Mouse (Mus musculus) C2C12 (cell line): ENCODE results near the gene Gtf2i. TPM values are rescaled to one million over a fixed set of nuclear protein-coding genes. Genes with fewer than 3 reads are reported as not detected.

Experiments used
- H3K27me3 ChIP-seq: one replicate; pipeline ENCODE4 v1.6.1; 2011; ENCODE audit not compliant: control insufficient read depth, insufficient read depth, insufficient read length
- H3K36me3 ChIP-seq: one replicate; pipeline ENCODE4 v1.6.1; 2011; ENCODE audit not compliant: control insufficient read depth, insufficient read depth
- H3K4me3 ChIP-seq: one replicate; pipeline ENCODE4 v1.5.1; 2011; ENCODE audit warnings: mild to moderate bottlenecking, control low read depth; ENCODE audit not compliant: poor library complexity, insufficient read depth, severe bottlenecking
- H3K79me2 ChIP-seq: one replicate; pipeline ENCODE4 v1.6.1; 2011; ENCODE audit not compliant: control insufficient read depth, insufficient read depth
- H3K79me3 ChIP-seq: one replicate; pipeline ENCODE4 v1.6.1; 2011; ENCODE audit warnings: low read depth, control low read depth
- H3ac ChIP-seq: one replicate; pipeline ENCODE3; 2011; ENCODE audit warnings: low read depth; ENCODE audit not compliant: control insufficient read depth, insufficient read length
- CEBPB ChIP-seq: IDR thresholded peaks from one replicate; pipeline ENCODE4 v1.6.1; 2011; ENCODE audit warnings: low read depth, mild to moderate bottlenecking, control low read depth, moderate library complexity
- CTCF ChIP-seq: IDR thresholded peaks from one replicate; pipeline ENCODE4 v1.5.1; 2011; ENCODE audit not compliant: control insufficient read depth, insufficient read depth, insufficient read length
- FOSL1 ChIP-seq: IDR thresholded peaks from one replicate; pipeline ENCODE4 v1.8.0; 2011; ENCODE audit warnings: mild to moderate bottlenecking, low read length; ENCODE audit not compliant: poor library complexity, insufficient read depth, severe bottlenecking
- MAX ChIP-seq: IDR thresholded peaks from one replicate; pipeline ENCODE4 v1.6.1; 2011; ENCODE audit warnings: mild to moderate bottlenecking, control low read depth
- MYOD1 ChIP-seq: IDR thresholded peaks from one replicate; pipeline ENCODE4 v1.6.1; 2011; ENCODE audit warnings: low read depth; ENCODE audit not compliant: control insufficient read depth, insufficient read length
- MYOG ChIP-seq: IDR thresholded peaks from one replicate; pipeline ENCODE4 v1.6.1; 2011; ENCODE audit not compliant: control insufficient read depth, insufficient read length; ENCODE audit errors: extremely low read depth
- USF1 ChIP-seq: IDR thresholded peaks from one replicate; pipeline ENCODE4 v1.6.1; 2011; ENCODE audit warnings: low read depth, mild to moderate bottlenecking, control low read depth, moderate library complexity
- microRNA-seq: library from miRNA; unstranded; fragments of <30 nt; microRNA quantifications from one replicate; pipeline ENCODE4, GENCODE M21; 2019; ENCODE audit warnings: borderline microRNAs expressed
- polyA plus RNA-seq: library from polyadenylated mRNA; unstranded; fragments of >200 nt; fragmentation: generic; extraction: Trizol; gene quantifications from one replicate; pipeline ENCODE4 v1.2.1, GENCODE M21; 2012; ENCODE audit warnings: missing spikeins

Gene Gtf2i
- polyA plus RNA-seq, 1 experiment = 75.9 TPM

DNA sequence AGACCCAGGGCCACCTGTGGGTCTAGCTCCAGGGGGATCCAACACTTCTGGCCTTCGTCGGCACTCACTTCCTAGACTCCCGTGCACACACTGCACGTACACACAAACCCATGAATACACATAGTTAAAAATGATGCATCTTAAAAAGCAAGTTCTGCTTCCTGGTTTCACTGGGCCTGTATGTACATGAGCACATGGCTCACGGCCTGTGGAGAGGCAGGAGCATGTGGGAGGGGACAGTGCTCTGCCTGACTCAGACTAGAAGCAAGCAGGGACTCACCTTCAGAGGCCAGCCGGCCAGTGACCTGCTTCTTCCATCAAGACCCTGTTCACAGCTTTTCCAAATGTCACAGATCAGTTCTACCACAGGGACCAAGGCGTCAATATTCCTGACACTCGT lies 120.9 kb downstream of the Gtf2i start:
- H3ac ChIP-seq = no peak overlapping the region
- H3K79me2 ChIP-seq = no peaks in the 10 kb centered on the region
- TF ChIP-seq MAX = no peak
- no peak for TF ChIP-seq MYOD1
- TF ChIP-seq USF1 = no peak
- TF ChIP-seq MYOG = no peak
- TF ChIP-seq FOSL1 = no peak
- no peak for TF ChIP-seq CEBPB
- TF ChIP-seq CTCF = no peak

DNA sequence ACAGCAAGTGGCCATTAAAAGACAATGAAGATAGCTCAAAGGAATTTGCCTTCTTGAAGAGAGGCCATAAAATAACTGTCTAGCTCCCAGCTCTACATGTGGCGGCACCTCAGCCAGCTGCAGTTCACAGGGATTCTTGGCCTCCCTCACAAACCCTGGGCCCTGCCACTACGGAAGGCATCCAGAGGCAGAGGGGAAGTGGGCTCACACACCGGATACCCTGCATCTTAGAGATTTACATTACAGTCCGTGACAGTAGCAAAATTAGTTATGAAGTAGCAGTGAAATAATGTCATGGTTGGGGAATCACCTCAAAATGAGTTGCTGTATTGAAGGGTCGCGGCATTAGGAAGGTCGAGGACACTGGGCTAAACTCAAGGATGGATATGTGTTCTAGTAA lies 126.0 kb downstream of the Gtf2i start:
- TF ChIP-seq MAX = no peak
- TF ChIP-seq MYOD1 = no peak
- TF ChIP-seq CTCF = no peak
- TF ChIP-seq CEBPB = no peak
- TF ChIP-seq USF1 = no peak
- TF ChIP-seq MYOG = no peak
- no peak for TF ChIP-seq FOSL1
- H3K36me3 ChIP-seq = no peaks in the 10 kb centered on the region
- peaks cover 4% of the 10 kb centered on the region for H3K79me3 ChIP-seq
- peaks cover 2% of the 10 kb centered on the region for H3K79me2 ChIP-seq
- H3ac ChIP-seq = no peak overlapping the region
- H3K4me3 ChIP-seq = no peak overlapping the region
- H3K27me3 ChIP-seq = no peaks in the 10 kb centered on the region

More for the DNA sequence above, 120.9 kb downstream of the Gtf2i start:
- no peaks in the 10 kb centered on the region for H3K79me3 ChIP-seq
- H3K4me3 ChIP-seq = no peak overlapping the region
- H3K36me3 ChIP-seq = peaks cover 2% of the 10 kb centered on the region
- no peaks in the 10 kb centered on the region for H3K27me3 ChIP-seq

Small RNA genes lying within 50 kb of the gene (microRNA-seq; reads per million reads assigned to microRNA genes)
- gene Mir3965 = 0.32 reads per million

Other genes with a start within 250 kb of the Gtf2i start
- 3.0 TPM for gene Castor2, start 215.0 kb downstream of the Gtf2i start, polyA plus RNA-seq
- 28.8 TPM for gene Rcc1l, start 138.0 kb downstream of the Gtf2i start, polyA plus RNA-seq
- gene Gtf2ird2, start 130.7 kb downstream of the Gtf2i start, polyA plus RNA-seq = 4.2 TPM
- gene Ncf1, start 85.1 kb downstream of the Gtf2i start, polyA plus RNA-seq = 0.01 TPM
- 48.6 TPM for gene Gtf2ird1, start 142.0 kb upstream of the Gtf2i start, polyA plus RNA-seq
- gene Clip2, start 237.7 kb upstream of the Gtf2i start, polyA plus RNA-seq = 15.7 TPM
- 0.11 TPM for gene Syna, start 245.4 kb upstream of the Gtf2i start, polyA plus RNA-seq